Mouse (Mus musculus): ENCODE measurements around the gene Lamtor3. TPM values are rescaled to one million over a fixed set of nuclear protein-coding genes. Genes with fewer than 3 reads are reported as not detected.
"Not testable (repeated sequence)": the region's sequence is repeated elsewhere in the genome, so short reads cannot be mapped to it uniquely, and the experiment has no call there.

The Lamtor3 gene
- polyA plus RNA-seq, 1 experiment from 2014 or later = 112 TPM

DNA sequence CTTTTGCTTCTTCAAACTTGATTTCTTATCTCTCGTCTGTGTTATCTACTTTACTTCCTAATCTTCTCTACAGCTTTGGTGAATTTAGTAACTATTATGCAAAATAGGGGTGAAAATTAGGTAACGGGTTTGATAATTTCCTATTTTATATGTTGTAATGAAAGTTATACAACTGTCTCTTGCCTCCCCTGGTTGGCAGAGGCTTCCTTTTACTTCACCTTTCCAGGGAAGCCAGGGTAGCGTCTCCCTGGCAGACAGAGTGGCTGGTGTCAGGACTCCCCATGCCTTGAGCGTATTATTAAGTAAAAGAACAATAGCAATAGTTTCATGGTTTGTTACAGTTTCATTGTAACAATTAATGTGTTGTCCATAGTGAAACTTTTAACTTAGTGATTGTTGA, 24.5 kb upstream of the Lamtor3 start:
- ATAC-seq (ENCODE audit: low read depth) (no peak), DNase-seq (ENCODE audit: low spot score) (no peak)
- H3K9ac ChIP-seq (ENCODE audit: low read depth, low read length) = no peak overlapping the region
- H3K4me3 ChIP-seq (ENCODE audit: low read depth, low read length) = no peak overlapping the region
- H3K4me1 ChIP-seq (ENCODE audit: control insufficient read depth, insufficient read depth, low read length) = no peaks in the 10 kb centered on the region
- peaks cover 5% of the 10 kb centered on the region; the same call in 1 of the 2 replicates for H3K9me3 ChIP-seq (ENCODE audit: control insufficient read depth, low read length)
- peaks cover 58% of the 10 kb centered on the region for H3K36me3 ChIP-seq (ENCODE audit: control insufficient read depth, insufficient read depth, low read length)
- WGBS = 91% methylated on average over 4 of the region's 4 CpGs
- H3K27ac ChIP-seq (replicated peaks; ENCODE audit: low read depth, low read length) = no peak overlapping the region
- H3K4me2 ChIP-seq (ENCODE audit: low read depth, low read length) = no peak overlapping the region
- no peaks in the 10 kb centered on the region for H3K27me3 ChIP-seq (replicated peaks; ENCODE audit: control insufficient read depth, insufficient read depth, low read length)

DNA sequence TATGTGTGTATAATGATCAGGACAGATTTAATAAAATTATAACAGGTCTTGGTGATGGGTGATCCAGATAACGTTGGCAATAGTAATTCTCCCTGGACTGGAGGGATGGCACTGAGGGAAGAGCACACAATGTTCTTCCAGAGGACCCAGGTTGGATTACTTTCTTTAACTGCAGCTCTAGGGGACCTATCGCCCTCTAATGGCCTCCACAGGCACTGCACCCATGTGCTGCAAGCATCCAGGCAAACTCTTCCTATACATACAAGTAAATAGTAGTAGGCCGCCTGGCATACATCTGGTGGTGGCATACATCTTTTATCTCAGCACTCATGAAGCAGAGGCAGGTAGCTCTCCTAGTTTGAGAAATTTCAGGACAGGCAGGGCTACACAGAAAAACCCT, 23.1 kb upstream of the Lamtor3 start:
- Histone ChIP-seq H3K4me2 (ENCODE audit: low read depth, low read length) (no peak overlapping the region), H3K4me1 (ENCODE audit: control insufficient read depth, insufficient read depth, low read length) (no peaks in the 10 kb centered on the region), H3K36me3 (ENCODE audit: control insufficient read depth, insufficient read depth, low read length) (peaks cover 54% of the 10 kb centered on the region), H3K4me3 (ENCODE audit: low read depth, low read length) (no peak overlapping the region), H3K27ac (replicated peaks; ENCODE audit: low read depth, low read length) (no peak overlapping the region), H3K9ac (ENCODE audit: low read depth, low read length) (no peak overlapping the region), H3K9me3 (ENCODE audit: control insufficient read depth, low read length) (peaks cover 5% of the 10 kb centered on the region; the same call in 1 of the 2 replicates), H3K27me3 (replicated peaks; ENCODE audit: control insufficient read depth, insufficient read depth, low read length) (no peaks in the 10 kb centered on the region)
- 98% methylated on average over 3 of the region's 3 CpGs for WGBS
- DNase-seq (ENCODE audit: low spot score) = no peak
- ATAC-seq (ENCODE audit: low read depth) = no peak

DNA sequence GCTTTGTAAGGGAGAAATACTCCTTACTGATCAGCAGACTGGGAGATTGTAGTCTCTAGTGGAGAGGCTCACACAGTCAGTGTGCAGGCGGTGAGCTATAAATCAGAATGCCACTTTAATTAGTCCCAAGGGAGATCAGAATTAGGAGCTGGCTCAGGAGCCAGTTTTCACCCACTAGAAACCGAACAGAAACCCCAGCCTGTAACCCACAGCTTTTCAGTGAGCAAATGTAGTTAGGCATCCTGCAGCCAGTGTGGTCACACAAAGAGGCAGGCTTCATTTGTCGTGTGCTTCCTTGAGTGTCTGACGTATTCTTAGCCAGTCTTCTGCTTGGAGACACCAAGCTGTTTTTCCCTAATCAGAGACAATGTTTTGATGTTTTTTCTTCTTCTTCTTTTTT, 21.9 kb upstream of the Lamtor3 start:
- WGBS = 80% methylated on average over 4 of the region's 4 CpGs
- no peak overlapping the region for H3K9ac ChIP-seq (ENCODE audit: low read depth, low read length)
- no peaks in the 10 kb centered on the region for H3K27me3 ChIP-seq (replicated peaks; ENCODE audit: control insufficient read depth, insufficient read depth, low read length)
- ATAC-seq (ENCODE audit: low read depth) (no peak; the same call in 1 of the 2 replicates), DNase-seq (ENCODE audit: low spot score) (no peak)
- no peak overlapping the region for H3K4me2 ChIP-seq (ENCODE audit: low read depth, low read length)
- peaks cover 5% of the 10 kb centered on the region; the same call in 1 of the 2 replicates for H3K9me3 ChIP-seq (ENCODE audit: control insufficient read depth, low read length)
- peaks cover 59% of the 10 kb centered on the region for H3K36me3 ChIP-seq (ENCODE audit: control insufficient read depth, insufficient read depth, low read length)
- H3K27ac ChIP-seq (replicated peaks; ENCODE audit: low read depth, low read length) = no peak overlapping the region
- H3K4me1 ChIP-seq (ENCODE audit: control insufficient read depth, insufficient read depth, low read length) = no peaks in the 10 kb centered on the region
- H3K4me3 ChIP-seq (ENCODE audit: low read depth, low read length) = no peak overlapping the region

DNA sequence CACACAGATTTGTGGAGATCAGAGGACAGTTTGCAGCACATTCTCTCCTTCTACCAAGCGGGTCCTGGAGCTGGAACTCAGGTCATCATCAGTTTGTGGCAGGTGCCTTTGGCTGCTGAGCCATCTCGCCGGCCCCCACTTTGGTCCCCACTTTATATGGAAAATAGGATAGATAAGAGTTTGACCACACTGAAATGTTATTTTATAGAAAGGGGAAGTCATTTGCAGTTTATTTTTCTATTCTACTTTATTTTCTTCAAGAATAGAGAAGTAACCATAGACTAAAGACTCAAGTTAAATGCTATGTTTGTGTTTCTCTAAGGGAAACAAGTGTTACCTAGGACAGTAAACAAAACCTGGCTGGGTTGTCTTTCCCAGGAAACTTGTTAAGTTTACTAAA, 21.4 kb upstream of the Lamtor3 start:
- no peak overlapping the region for H3K27ac ChIP-seq (replicated peaks; ENCODE audit: low read depth, low read length)
- DNase-seq (ENCODE audit: low spot score) (no peak), ATAC-seq (ENCODE audit: low read depth) (no peak)
- H3K9ac ChIP-seq (ENCODE audit: low read depth, low read length) = no peak overlapping the region
- H3K27me3 ChIP-seq (replicated peaks; ENCODE audit: control insufficient read depth, insufficient read depth, low read length) = no peaks in the 10 kb centered on the region
- WGBS = 93% methylated on average over 3 of the region's 3 CpGs
- peaks cover 58% of the 10 kb centered on the region for H3K36me3 ChIP-seq (ENCODE audit: control insufficient read depth, insufficient read depth, low read length)
- H3K4me2 ChIP-seq (ENCODE audit: low read depth, low read length) = no peak overlapping the region
- H3K4me3 ChIP-seq (ENCODE audit: low read depth, low read length) = no peak overlapping the region
- H3K9me3 ChIP-seq (ENCODE audit: control insufficient read depth, low read length) = peaks cover 5% of the 10 kb centered on the region; the same call in 1 of the 2 replicates
- H3K4me1 ChIP-seq (ENCODE audit: control insufficient read depth, insufficient read depth, low read length) = no peaks in the 10 kb centered on the region

DNA sequence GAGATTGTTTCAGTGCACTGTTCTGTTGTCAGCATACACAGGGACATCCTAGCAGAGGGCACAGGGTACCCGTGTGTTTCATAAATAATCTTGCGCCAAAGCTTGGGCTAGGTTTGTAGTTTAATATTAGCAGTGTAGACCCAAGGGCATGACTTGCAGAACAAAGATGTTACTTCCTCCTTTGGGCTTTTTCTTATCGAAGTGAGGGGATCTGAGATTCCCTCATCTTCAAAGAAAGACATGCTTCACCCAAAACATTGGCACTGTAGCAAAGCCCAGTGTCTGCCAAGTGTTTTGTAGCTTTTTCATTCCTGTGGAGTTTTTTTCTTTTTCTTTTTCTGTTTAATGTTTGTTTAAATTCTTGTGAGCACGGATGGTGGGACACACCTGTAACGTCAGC, 20.6 kb upstream of the Lamtor3 start:
- WGBS = 87% methylated on average over 5 of the region's 5 CpGs
- H3K4me2 ChIP-seq (ENCODE audit: low read depth, low read length) = no peak overlapping the region
- no peaks in the 10 kb centered on the region for H3K27me3 ChIP-seq (replicated peaks; ENCODE audit: control insufficient read depth, insufficient read depth, low read length)
- no peak overlapping the region for H3K27ac ChIP-seq (replicated peaks; ENCODE audit: low read depth, low read length)
- H3K4me1 ChIP-seq (ENCODE audit: control insufficient read depth, insufficient read depth, low read length) = no peaks in the 10 kb centered on the region
- no peak overlapping the region for H3K9ac ChIP-seq (ENCODE audit: low read depth, low read length)
- no peak for ATAC-seq (ENCODE audit: low read depth)
- H3K36me3 ChIP-seq (ENCODE audit: control insufficient read depth, insufficient read depth, low read length) = peaks cover 58% of the 10 kb centered on the region
- no peak for DNase-seq (ENCODE audit: low spot score)
- H3K9me3 ChIP-seq (ENCODE audit: control insufficient read depth, low read length) = peaks cover 5% of the 10 kb centered on the region; the same call in 1 of the 2 replicates
- H3K4me3 ChIP-seq (ENCODE audit: low read depth, low read length) = no peak overlapping the region

DNA sequence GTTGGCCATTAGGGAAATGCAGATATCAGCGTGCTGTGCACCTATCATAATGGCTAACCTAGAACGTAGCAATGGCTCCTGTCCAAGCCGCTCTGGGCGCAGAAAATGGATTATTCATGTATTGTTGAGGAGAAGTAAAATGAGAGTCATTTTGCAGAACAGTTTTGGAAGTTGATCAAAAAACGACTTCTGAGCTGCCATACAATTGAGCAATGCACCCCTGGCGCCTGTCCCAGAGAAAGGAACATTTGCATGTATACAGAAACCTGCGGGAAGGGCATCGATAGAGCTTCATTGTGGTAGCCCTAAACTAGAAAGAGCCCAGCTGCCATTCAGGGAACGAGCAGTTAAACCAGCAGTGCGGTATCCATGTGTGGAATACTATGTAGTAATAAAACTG, 18.2 kb upstream of the Lamtor3 start:
- WGBS = 78% methylated on average over 10 of the region's 10 CpGs
- peaks cover 48% of the 10 kb centered on the region for H3K36me3 ChIP-seq (ENCODE audit: control insufficient read depth, insufficient read depth, low read length)
- H3K27ac ChIP-seq (replicated peaks; ENCODE audit: low read depth, low read length) = no peak overlapping the region
- peak; percentile 75 for DNase-seq (ENCODE audit: low spot score)
- ATAC-seq (ENCODE audit: low read depth) = peak; percentile 53
- H3K4me2 ChIP-seq (ENCODE audit: low read depth, low read length) = no peak overlapping the region
- H3K9me3 ChIP-seq (ENCODE audit: control insufficient read depth, low read length) = peaks cover 2% of the 10 kb centered on the region; the same call in 1 of the 2 replicates
- no peak overlapping the region for H3K9ac ChIP-seq (ENCODE audit: low read depth, low read length)
- H3K4me1 ChIP-seq (ENCODE audit: control insufficient read depth, insufficient read depth, low read length) = no peaks in the 10 kb centered on the region
- H3K27me3 ChIP-seq (replicated peaks; ENCODE audit: control insufficient read depth, insufficient read depth, low read length) = no peaks in the 10 kb centered on the region
- H3K4me3 ChIP-seq (ENCODE audit: low read depth, low read length) = no peak overlapping the region

DNA sequence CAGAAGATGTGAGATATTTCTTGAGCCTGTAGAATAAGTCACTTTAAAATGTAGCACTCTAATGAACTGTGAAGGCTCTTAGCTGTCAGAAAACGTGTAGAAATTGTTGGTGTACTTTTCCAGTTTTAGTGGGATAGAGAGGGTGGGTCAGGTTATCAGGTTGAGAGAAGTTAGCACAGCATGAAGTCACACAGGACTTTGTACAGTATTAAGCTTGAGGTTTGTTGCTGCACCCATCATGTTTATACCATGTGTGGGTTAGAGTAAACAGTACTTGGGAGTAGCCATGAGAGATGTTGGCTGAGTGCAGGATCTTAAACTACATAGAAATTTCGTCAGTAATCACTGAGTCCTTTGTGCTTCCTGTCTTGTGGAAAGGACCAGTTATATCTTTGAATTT, 5.2 kb upstream of the Lamtor3 start:
- Histone ChIP-seq H3K9ac (ENCODE audit: low read depth, low read length) (no peak overlapping the region), H3K4me3 (ENCODE audit: low read depth, low read length) (no peak overlapping the region), H3K4me2 (ENCODE audit: low read depth, low read length) (no peak overlapping the region), H3K9me3 (ENCODE audit: control insufficient read depth, low read length) (no peaks in the 10 kb centered on the region), H3K27me3 (replicated peaks; ENCODE audit: control insufficient read depth, insufficient read depth, low read length) (no peaks in the 10 kb centered on the region), H3K36me3 (ENCODE audit: control insufficient read depth, insufficient read depth, low read length) (peaks cover 10% of the 10 kb centered on the region; the same call in 1 of the 2 replicates), H3K4me1 (ENCODE audit: control insufficient read depth, insufficient read depth, low read length) (peaks cover 3% of the 10 kb centered on the region), H3K27ac (replicated peaks; ENCODE audit: low read depth, low read length) (no peak overlapping the region)
- DNase-seq (ENCODE audit: low spot score) (no peak), ATAC-seq (ENCODE audit: low read depth) (no peak)
- 59% methylated on average over 2 of the region's 2 CpGs for WGBS

DNA sequence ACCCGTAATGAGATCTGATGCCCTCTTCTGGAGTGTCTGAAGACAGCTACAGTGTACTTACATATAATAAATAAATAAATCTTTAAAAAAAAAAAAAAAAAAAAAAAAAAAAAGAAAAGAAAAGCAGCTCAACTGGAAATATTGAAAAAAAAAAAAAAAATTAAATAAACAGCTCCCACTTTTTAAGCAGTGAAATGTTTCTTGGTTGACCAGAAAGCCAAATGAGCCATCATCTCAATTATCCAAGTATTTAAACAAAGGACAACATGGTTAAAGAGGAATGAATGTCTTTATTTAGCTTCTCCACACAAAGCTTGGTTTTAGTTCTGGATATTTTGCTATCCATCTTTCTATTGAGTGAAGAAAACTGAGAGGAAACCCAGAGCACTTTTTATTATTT, 3.7 kb upstream of the Lamtor3 start:
- DNase-seq (ENCODE audit: low spot score); H3K27ac ChIP-seq (replicated peaks; ENCODE audit: low read depth, low read length); H3K4me1 ChIP-seq (ENCODE audit: control insufficient read depth, insufficient read depth, low read length); H3K4me2 ChIP-seq (ENCODE audit: low read depth, low read length); ATAC-seq (ENCODE audit: low read depth); H3K4me3 ChIP-seq (ENCODE audit: low read depth, low read length); H3K36me3 ChIP-seq (ENCODE audit: control insufficient read depth, insufficient read depth, low read length); H3K27me3 ChIP-seq (replicated peaks; ENCODE audit: control insufficient read depth, insufficient read depth, low read length); H3K9me3 ChIP-seq (ENCODE audit: control insufficient read depth, low read length); H3K9ac ChIP-seq (ENCODE audit: low read depth, low read length): not testable (repeated sequence)
- WGBS = no CpG with 5 or more reads among the region's 1 CpGs

DNA sequence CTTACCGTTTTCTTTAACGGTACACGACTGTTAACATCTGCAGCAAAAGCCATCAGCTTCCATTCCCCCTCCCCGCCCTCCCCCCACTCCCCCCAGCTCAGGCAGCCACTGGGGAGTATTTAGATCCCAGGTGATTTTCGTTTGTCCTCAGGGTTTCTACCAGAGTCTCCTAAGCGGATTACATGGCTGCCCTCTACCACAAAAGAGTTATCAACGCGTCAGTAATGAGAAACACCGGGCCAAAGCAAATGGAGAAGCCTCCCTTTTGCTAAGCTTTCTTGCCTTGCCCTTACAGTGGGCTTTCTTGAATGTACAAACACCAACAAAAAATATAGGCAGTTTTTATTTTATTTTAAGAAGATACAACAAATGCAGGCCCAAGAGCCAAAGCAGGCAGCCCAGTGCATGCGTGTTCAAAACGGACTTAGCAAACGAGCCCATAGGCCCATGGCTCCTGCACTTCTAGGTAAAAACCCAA, 573 bp upstream of the Lamtor3 start:
- Histone ChIP-seq H3K4me1 (ENCODE audit: control insufficient read depth, insufficient read depth, low read length) (peaks cover 7% of the 10 kb centered on the region), H3K9ac (ENCODE audit: low read depth, low read length) (peak overlapping the region; percentile 83), H3K4me3 (ENCODE audit: low read depth, low read length) (peak overlapping the region; percentile 86), H3K36me3 (ENCODE audit: control insufficient read depth, insufficient read depth, low read length) (peaks cover 18% of the 10 kb centered on the region), H3K9me3 (ENCODE audit: control insufficient read depth, low read length) (no peaks in the 10 kb centered on the region), H3K27me3 (replicated peaks; ENCODE audit: control insufficient read depth, insufficient read depth, low read length) (no peaks in the 10 kb centered on the region), H3K4me2 (ENCODE audit: low read depth, low read length) (peak overlapping the region; percentile 81), H3K27ac (replicated peaks; ENCODE audit: low read depth, low read length) (peak overlapping the region; percentile 86)
- peak; percentile 72 for ATAC-seq (ENCODE audit: low read depth)
- 9% methylated on average over 12 of the region's 12 CpGs for whole genome bisulfite sequencing
- peak; percentile 41 for DNase-seq (ENCODE audit: low spot score)

Data from embryonic facial prominence, embryonic 14.5 days (tissue).